Mouse (Mus musculus) heart, postnatal 0 days (tissue): ENCODE results near the gene Gna11.

Source experiments
- CTCF ChIP-seq: IDR thresholded peaks from 2 replicates; pipeline ENCODE4 v1.5.1; 2016; ENCODE audit warnings: antibody characterized with exemption, control low read depth, low read depth
- EP300 ChIP-seq: IDR thresholded peaks from 2 replicates; pipeline ENCODE4 v1.6.1; 2016; ENCODE audit warnings: antibody characterized with exemption, low read depth

DNA sequence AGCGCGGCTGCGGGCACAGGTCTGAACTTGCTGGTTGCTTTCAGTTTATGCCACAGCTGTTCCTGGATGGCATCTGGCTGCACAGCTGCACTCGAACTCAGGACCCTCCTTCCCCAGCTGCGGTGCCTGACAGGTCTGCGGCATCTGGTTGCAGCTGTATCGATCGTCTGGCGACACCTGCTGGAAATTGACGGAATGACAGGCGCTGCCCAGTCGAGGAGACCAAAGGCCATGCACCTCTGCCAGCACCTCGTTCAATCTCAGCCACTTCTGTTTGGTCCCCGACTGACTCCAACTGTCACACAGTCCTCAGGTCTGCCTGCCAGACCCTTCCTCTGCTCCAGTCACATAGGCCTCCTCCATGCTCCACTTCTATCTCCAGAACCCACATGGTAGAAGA is 18.2 kb downstream of the Gna11 start:
- peak; percentile 87 for TF ChIP-seq CTCF
- TF ChIP-seq EP300 = no peak
